Mouse (Mus musculus) heart, postnatal 0 days (tissue): ENCODE measurements around the gene Rpusd1. TPM values are rescaled to one million over a fixed set of nuclear protein-coding genes. Genes with fewer than 3 reads are reported as not detected.

Experiments
- ATAC-seq: fragments of 200-750 bp; cut with Nextera tagmentation; 2 replicates; pipeline ENCODE4 v1.8.0; 2017; ENCODE audit warnings: low read depth, moderate number of reproducible peaks, moderate library complexity; ENCODE audit not compliant: insufficient read depth
- DNase-seq: peaks from one replicate; pipeline ENCODE4 v3.0.0-alpha.2; 2016; ENCODE audit warnings: low spot score
- H3K27ac ChIP-seq: fragments of 300-500 bp; sonication (generic); 2 replicates; pipeline ENCODE4 v1.5.1; 2014; ENCODE audit warnings: low read depth, mild to moderate bottlenecking
- H3K27me3 ChIP-seq: fragments of 300-500 bp; sonication (generic); 2 replicates; pipeline ENCODE4 v1.6.1; 2014; ENCODE audit warnings: low read length, mixed read lengths; ENCODE audit not compliant: control insufficient read depth, insufficient read depth
- H3K36me3 ChIP-seq: fragments of 300-500 bp; sonication (generic); replicated peaks from 2 replicates; pipeline ENCODE4 v1.6.1; 2014; ENCODE audit warnings: low read length, mixed read lengths; ENCODE audit not compliant: control insufficient read depth, insufficient read depth
- H3K4me1 ChIP-seq: fragments of 300-500 bp; sonication (generic); 2 replicates; pipeline ENCODE4 v1.6.1; 2014; ENCODE audit warnings: antibody characterized with exemption; ENCODE audit not compliant: control insufficient read depth, insufficient read depth
- H3K4me2 ChIP-seq: fragments of 300-500 bp; sonication (generic); 2 replicates; pipeline ENCODE4 v1.6.1; 2014; ENCODE audit warnings: low read depth, mild to moderate bottlenecking, low read length, moderate library complexity
- H3K4me3 ChIP-seq: fragments of 300-500 bp; sonication (generic); 2 replicates; pipeline ENCODE4 v1.5.1; 2014; ENCODE audit warnings: low read depth, low read length
- H3K9ac ChIP-seq: fragments of 300-500 bp; sonication (generic); replicated peaks from 2 replicates; pipeline ENCODE4 v1.6.1; 2014; ENCODE audit warnings: low read depth, low read length, mixed read lengths
- H3K9me3 ChIP-seq: fragments of 300-500 bp; sonication (generic); replicated peaks from 2 replicates; pipeline ENCODE4 v1.6.1; 2016; ENCODE audit warnings: low read length; ENCODE audit not compliant: control insufficient read depth
- CTCF ChIP-seq: IDR thresholded peaks from 2 replicates; pipeline ENCODE4 v1.5.1; 2016; ENCODE audit warnings: antibody characterized with exemption, control low read depth, low read depth
- EP300 ChIP-seq: IDR thresholded peaks from 2 replicates; pipeline ENCODE4 v1.6.1; 2016; ENCODE audit warnings: antibody characterized with exemption, low read depth
- WGBS: fragments of 180-500 bp; shearing (Covaris S2); extraction: QIAGEN DNeasy Blood & Tissue Kit; methylation state at CpG from one replicate; pipeline ENCODE4 v1.1.7; 2014; 5-methylcytosine and 5-hydroxymethylcytosine counted together
- polyA plus RNA-seq: library from polyadenylated mRNA; unstranded; fragments of >200 nt; fragmentation: Nextera tagmentation; extraction: Ambion mirVana; gene quantifications from 2 replicates; pipeline ENCODE4 v1.2.1, GENCODE M21; 2015
- total RNA-seq: library from RNA; depleted of rRNA; stranded (reverse); fragments of >200 nt; gene quantifications from 2 replicates; pipeline ENCODE4 v1.2.3, GENCODE M21; 2014; ENCODE audit warnings: low replicate concordance

Gene Rpusd1
- total and polyA plus RNA-seq, 2 experiments from 2014 or later: 3.2 to 9.3 TPM

- Histone ChIP-seq H3K9ac (no peak overlapping the region), H3K27ac (no peak overlapping the region), H3K4me2 (no peak overlapping the region), H3K36me3 (0 out of 2 replicates have a peak, but pooled peaks cover 11% of the 10 kb centered on the region), H3K4me3 (no peak overlapping the region), H3K27me3 (peaks cover 25% of the 10 kb centered on the region), H3K4me1 (no peaks in the 10 kb centered on the region; the same call in 1 of the 2 replicates), H3K9me3 (no peaks in the 10 kb centered on the region)
- TF ChIP-seq CTCF: no peak
- TF ChIP-seq EP300: no peak
- WGBS: 54% methylated on average over 3 of the region's 3 CpGs
- ATAC-seq (no peak), DNase-seq (no peak)
Observed at GRCm38 (mm10) chr17:25715627-25716026, 11.8 kb upstream of the Rpusd1 start.

GRCm38 (mm10) chr17:25716130-25716529 is 11.3 kb upstream of the Rpusd1 start:
- no peaks in the 10 kb centered on the region; the same call in 1 of the 2 replicates for H3K4me1 ChIP-seq
- H3K36me3 ChIP-seq: 0 out of 2 replicates have a peak, but pooled peaks cover 13% of the 10 kb centered on the region
- no peak overlapping the region for H3K9ac ChIP-seq
- TF ChIP-seq CTCF (no peak), EP300 (no peak)
- H3K27ac ChIP-seq: no peak overlapping the region
- ATAC-seq (no peak), DNase-seq (no peak)
- H3K27me3 ChIP-seq: peaks cover 25% of the 10 kb centered on the region
- no peak overlapping the region for H3K4me2 ChIP-seq
- no peaks in the 10 kb centered on the region for H3K9me3 ChIP-seq
- 13% methylated on average over 6 of the region's 6 CpGs for WGBS
- H3K4me3 ChIP-seq: no peak overlapping the region

GRCm38 (mm10) chr17:25716711-25717637 is 10.5 kb upstream of the Rpusd1 start, which contains the start of gene Gng13:
Gng13 (plus strand) TSS chr17:25717171.
- Histone ChIP-seq H3K4me3 (peak within 1 kb of the TSS; percentile 44), H3K9me3 (no peaks in the 10 kb centered on the region)
- WGBS: 3% methylated on average over 42 of the region's 45 CpGs

GRCm38 (mm10) chr17:25717691-25718090 is 9.8 kb upstream of the Rpusd1 start:
- WGBS: 8% methylated on average over 6 of the region's 6 CpGs
- Histone ChIP-seq H3K4me2 (peak overlapping the region; percentile 59), H3K9me3 (no peaks in the 10 kb centered on the region), H3K27ac (no peak overlapping the region), H3K36me3 (peaks cover 17% of the 10 kb centered on the region; the same call in 1 of the 2 replicates), H3K27me3 (peaks cover 25% of the 10 kb centered on the region), H3K9ac (0 out of 2 replicates have a peak overlapping the region, but pooled peaks have one; percentile 17), H3K4me1 (no peaks in the 10 kb centered on the region; the same call in 1 of the 2 replicates), H3K4me3 (peak overlapping the region; percentile 44)
- ATAC-seq: no peak
- no peak for DNase-seq
- TF ChIP-seq EP300 (no peak), CTCF (no peak)

More at GRCm38 (mm10) chr17:25716711-25717637, 10.5 kb upstream of the Rpusd1 start, which contains the start of gene Gng13:
- no peak for DNase-seq
- Histone ChIP-seq H3K4me2 (peak within 1 kb of the TSS; percentile 59), H3K27me3 (peaks cover 25% of the 10 kb centered on the region), H3K36me3 (0 out of 2 replicates have a peak, but pooled peaks cover 13% of the 10 kb centered on the region), H3K9ac (peak within 1 kb of the TSS; percentile 17; the same call in 1 of the 2 replicates), H3K4me1 (no peaks in the 10 kb centered on the region; the same call in 1 of the 2 replicates), H3K27ac (no peak within 1 kb of the TSS)
- TF ChIP-seq EP300 (no peak), CTCF (no peak)
- ATAC-seq: peak; percentile 21; the same call in 1 of the 2 replicates

GRCm38 (mm10) chr17:25721476-25721875 is 6.0 kb upstream of the Rpusd1 start:
- TF ChIP-seq CTCF: no peak
- Histone ChIP-seq H3K4me3 (no peak overlapping the region), H3K4me2 (no peak overlapping the region), H3K9ac (no peak overlapping the region), H3K36me3 (peaks cover 17% of the 10 kb centered on the region; the same call in 1 of the 2 replicates), H3K27ac (no peak overlapping the region), H3K9me3 (no peaks in the 10 kb centered on the region), H3K4me1 (peaks cover 2% of the 10 kb centered on the region), H3K27me3 (peaks cover 16% of the 10 kb centered on the region)
- ATAC-seq (no peak), DNase-seq (no peak)
- 95% methylated on average over 5 of the region's 5 CpGs for WGBS
